Mouse (Mus musculus): ENCODE measurements around the gene Vps26b.

The Vps26b gene

GRCm38 (mm10) chr9:27029828-27030762 is at the start of gene Vps26b, which contains the start of gene Ncapd3:
Gene Vps26b, minus strand, starts transcription at chr9:27030065.
Gene Ncapd3, plus strand, starts transcription at chr9:27030175.
- peak; percentile 88 for DNase-seq (ENCODE audit: low read depth, low spot score)

- DNase-seq (ENCODE audit: low read depth, low spot score) = no peak
These were observed 45.9 kb upstream of the Vps26b start for GRCm38 (mm10) chr9:27075812-27076211.

- no peak for DNase-seq (ENCODE audit: low read depth, low spot score)
These were observed 44.8 kb upstream of the Vps26b start for GRCm38 (mm10) chr9:27074677-27075076.

- no peak for DNase-seq (ENCODE audit: low read depth, low spot score)
These were observed 41.0 kb upstream of the Vps26b start for GRCm38 (mm10) chr9:27070895-27071294.

- no peak for DNase-seq (ENCODE audit: low read depth, low spot score)
These were observed 28.5 kb upstream of the Vps26b start for GRCm38 (mm10) chr9:27058341-27058740.

GRCm38 (mm10) chr9:27049492-27049891 is 19.6 kb upstream of the Vps26b start:
- DNase-seq (ENCODE audit: low read depth, low spot score) = no peak

GRCm38 (mm10) chr9:27043892-27044291 is 14.0 kb upstream of the Vps26b start:
- DNase-seq (ENCODE audit: low read depth, low spot score) = no peak

GRCm38 (mm10) chr9:27030763-27031100 is 867 bp upstream of the Vps26b start:
- no peak for DNase-seq (ENCODE audit: low read depth, low spot score)

- DNase-seq (ENCODE audit: low read depth, low spot score) = no peak
These were observed 640 bp downstream of the Vps26b start for GRCm38 (mm10) chr9:27029022-27029827.

GRCm38 (mm10) chr9:27026708-27027107 is 3.2 kb downstream of the Vps26b start:
- no peak for DNase-seq (ENCODE audit: low read depth, low spot score)

- no peak for DNase-seq (ENCODE audit: low read depth, low spot score)
These were observed 6.2 kb downstream of the Vps26b start for GRCm38 (mm10) chr9:27023681-27024080.

GRCm38 (mm10) chr9:27018961-27019360 is 10.9 kb downstream of the Vps26b start:
- DNase-seq (ENCODE audit: low read depth, low spot score) = no peak

GRCm38 (mm10) chr9:27011572-27011971 is 18.3 kb downstream of the Vps26b start:
- no peak for DNase-seq (ENCODE audit: low read depth, low spot score)

GRCm38 (mm10) chr9:27009231-27009630 is 20.6 kb downstream of the Vps26b start:
- DNase-seq (ENCODE audit: low read depth, low spot score) = no peak

- DNase-seq (ENCODE audit: low read depth, low spot score) = no peak
These were observed 23.0 kb downstream of the Vps26b start for GRCm38 (mm10) chr9:27006866-27007265.

GRCm38 (mm10) chr9:27005933-27006332 is 23.9 kb downstream of the Vps26b start:
- no peak for DNase-seq (ENCODE audit: low read depth, low spot score)

- DNase-seq (ENCODE audit: low read depth, low spot score) = no peak
These were observed 24.6 kb downstream of the Vps26b start for GRCm38 (mm10) chr9:27005231-27005630.

- peak; percentile 92 for DNase-seq (ENCODE audit: low read depth, low spot score)
These were observed 30.1 kb downstream of the Vps26b start, which contains the start of the genes Acad8 and Thyn1 for GRCm38 (mm10) chr9:26999461-27000395. Gene Acad8, minus strand, starts transcription at chr9:26999566. Gene Thyn1, plus strand, starts transcription at chr9:26999710.

GRCm38 (mm10) chr9:26998669-26999460 is 31.0 kb downstream of the Vps26b start:
- no peak for DNase-seq (ENCODE audit: low read depth, low spot score)

- DNase-seq (ENCODE audit: low read depth, low spot score) = no peak
These were observed 32.4 kb downstream of the Vps26b start for GRCm38 (mm10) chr9:26997501-26997900.
